Mouse (Mus musculus) thymus, postnatal 25 days (tissue): ENCODE results near the gene Opa1.

Experiments
- DNase-seq: peaks from one replicate; pipeline ENCODE4 v3.0.0; 2022

Opa1 gene

GRCm38 (mm10) chr16:29693791-29694419 lies 114.8 kb downstream of the Opa1 start:
- DNase-seq, result no peak

GRCm38 (mm10) chr16:29694420-29694959 lies 115.4 kb downstream of the Opa1 start:
- DNase-seq, result no peak
